Mouse (Mus musculus): ENCODE measurements around the gene Ncoa5. TPM values are rescaled to one million over a fixed set of nuclear protein-coding genes. Genes with fewer than 3 reads are reported as not detected.

Ncoa5 gene
- 67.4 and 73.8 TPM in 2 replicates for polyA plus RNA-seq (2015; fragmentation: Nextera tagmentation; extraction: Ambion mirVana)

DNA sequence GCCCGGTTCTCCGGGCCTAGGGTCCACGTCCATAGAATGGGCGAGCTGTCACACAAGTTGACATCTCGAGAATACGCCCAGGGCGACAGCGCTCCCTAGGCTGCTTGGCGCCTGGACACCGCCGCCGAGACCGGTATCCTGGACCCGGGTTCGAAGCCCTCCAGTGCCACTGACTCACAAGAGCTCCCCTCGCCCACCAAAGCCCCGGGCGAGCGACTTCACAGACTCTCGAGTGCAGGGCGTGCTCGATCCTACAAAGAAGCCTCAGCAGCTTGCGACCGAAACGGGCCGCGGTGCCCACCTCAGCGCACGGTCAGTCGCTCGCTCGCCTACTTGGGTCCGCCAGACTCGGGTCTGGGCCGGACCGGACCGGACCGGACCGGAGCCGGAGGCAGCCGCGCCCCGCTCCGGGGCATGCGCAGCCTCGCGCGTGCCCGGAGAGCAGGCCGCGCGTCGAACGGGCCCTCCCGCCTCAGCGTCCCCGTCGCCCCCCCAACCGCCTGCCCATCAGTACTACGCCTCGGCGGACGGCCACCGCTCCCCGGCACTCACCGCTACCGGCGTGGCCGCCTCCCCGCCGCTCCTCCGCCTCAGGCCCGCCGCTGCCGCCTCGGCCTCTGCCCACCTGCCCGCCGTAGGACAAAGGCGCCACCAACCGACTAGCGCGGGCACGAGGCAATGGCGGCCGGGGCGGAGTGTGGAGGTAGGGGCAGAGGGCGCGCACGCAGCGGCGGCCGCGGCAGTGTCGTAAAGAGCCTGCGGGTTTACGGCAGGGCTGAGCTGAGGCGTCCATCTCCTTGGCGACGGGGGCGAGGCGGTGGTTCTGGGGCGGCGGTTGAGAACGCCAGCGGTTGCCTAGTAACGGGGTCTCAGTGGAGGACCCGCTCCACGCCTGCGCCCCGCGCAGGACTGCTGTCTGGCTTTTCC lies at the start of gene Ncoa5:
Ncoa5 (minus strand) TSS at position 737 of the 927 bp plus-strand sequence.
- Histone ChIP-seq H3K9ac (peak within 1 kb of the TSS; percentile 94), H3K27me3 (no peaks in the 10 kb centered on the region), H3K4me1 (peaks cover 22% of the 10 kb centered on the region), H3K36me3 (no peaks in the 10 kb centered on the region), H3K9me3 (no peaks in the 10 kb centered on the region), H3K4me2 (peak within 1 kb of the TSS; percentile 74), H3K27ac (peak within 1 kb of the TSS; percentile 80), H3K4me3 (peak within 1 kb of the TSS; percentile 91)
- ATAC-seq (ENCODE audit: borderline replicate concordance, extremely low read depth, low FRiP score, low TSS enrichment), result peak; percentile 94
- WGBS, result under 1% methylated on average over 108 of the region's 111 CpGs

DNA sequence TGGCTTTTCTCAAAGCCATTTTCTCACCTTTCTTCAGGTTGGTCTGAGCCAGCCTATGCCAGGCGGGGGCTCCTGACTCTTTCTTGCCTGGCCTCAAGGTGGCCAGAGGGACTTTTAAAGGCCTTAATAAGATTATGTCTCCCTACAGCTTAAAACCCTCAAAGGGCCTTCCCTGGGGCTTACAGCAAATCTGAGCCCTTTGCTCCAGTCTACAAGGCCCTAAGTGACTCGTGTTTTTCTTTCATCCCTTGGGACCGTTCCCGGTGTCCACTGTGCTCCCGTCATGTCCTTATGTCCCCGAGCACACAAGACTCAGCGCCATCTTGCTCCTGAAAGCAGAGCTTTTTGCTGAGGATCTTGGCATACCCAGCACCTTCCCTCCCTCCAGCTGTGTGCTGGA lies 46.6 kb upstream of the Ncoa5 start:
- Histone ChIP-seq H3K27me3 (peaks cover 51% of the 10 kb centered on the region), H3K27ac (no peak overlapping the region), H3K4me1 (no peaks in the 10 kb centered on the region), H3K36me3 (no peaks in the 10 kb centered on the region), H3K9ac (no peak overlapping the region), H3K4me2 (no peak overlapping the region), H3K4me3 (no peak overlapping the region), H3K9me3 (no peaks in the 10 kb centered on the region)
- WGBS, result 15% methylated on average over 7 of the region's 7 CpGs
- ATAC-seq (ENCODE audit: borderline replicate concordance, extremely low read depth, low FRiP score, low TSS enrichment), result no peak

DNA sequence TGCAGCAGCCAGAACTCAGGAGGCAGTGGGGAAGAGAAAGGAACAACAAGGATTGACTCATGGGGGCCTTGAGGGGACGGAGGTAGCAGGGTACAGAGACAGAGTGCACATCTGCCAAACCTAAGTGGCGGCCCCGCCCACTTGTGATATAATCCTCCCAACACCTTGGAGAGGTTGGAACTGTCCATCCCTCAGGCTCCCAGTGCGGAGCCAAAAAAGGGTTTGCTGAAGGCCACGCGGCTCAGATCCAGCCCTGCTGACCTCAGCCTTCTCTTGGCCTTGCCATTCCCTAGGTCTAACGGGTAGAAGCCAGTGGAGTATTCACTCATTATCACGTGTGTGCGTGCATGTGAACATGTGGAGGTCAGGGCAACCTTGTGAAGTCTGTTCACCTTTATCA lies 46.0 kb upstream of the Ncoa5 start:
- no peak for ATAC-seq (ENCODE audit: borderline replicate concordance, extremely low read depth, low FRiP score, low TSS enrichment)
- no peak overlapping the region for H3K4me2 ChIP-seq
- H3K27me3 ChIP-seq, result peaks cover 57% of the 10 kb centered on the region
- H3K27ac ChIP-seq, result no peak overlapping the region
- H3K9me3 ChIP-seq, result no peaks in the 10 kb centered on the region
- 24% methylated on average over 9 of the region's 9 CpGs for WGBS
- H3K36me3 ChIP-seq, result no peaks in the 10 kb centered on the region
- no peak overlapping the region for H3K9ac ChIP-seq
- H3K4me1 ChIP-seq, result no peaks in the 10 kb centered on the region
- H3K4me3 ChIP-seq, result no peak overlapping the region

DNA sequence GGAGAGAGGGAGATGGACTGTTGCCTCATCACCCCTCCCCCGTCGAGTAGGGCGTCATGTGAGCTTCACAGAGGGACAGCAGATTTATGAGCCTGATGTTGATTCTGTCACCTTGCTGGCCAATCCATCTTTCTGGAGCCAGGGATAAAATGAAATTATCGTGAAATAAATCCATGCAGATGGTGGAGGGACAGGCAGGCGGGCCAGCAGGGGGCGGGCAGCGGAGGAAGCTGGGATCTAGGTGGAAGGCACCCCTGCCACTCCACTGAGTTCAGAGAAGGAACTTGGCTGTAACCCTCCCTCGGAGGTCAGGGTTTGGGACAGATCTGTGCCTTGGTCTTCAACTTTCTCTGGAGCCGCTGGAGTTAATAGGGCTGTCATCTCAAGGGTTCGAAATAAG lies 43.9 kb upstream of the Ncoa5 start:
- H3K4me1 ChIP-seq, result 0 out of 2 replicates have a peak, but pooled peaks cover 3% of the 10 kb centered on the region
- WGBS, result 13% methylated on average over 10 of the region's 10 CpGs
- no peak overlapping the region for H3K4me3 ChIP-seq
- no peak for ATAC-seq (ENCODE audit: borderline replicate concordance, extremely low read depth, low FRiP score, low TSS enrichment)
- H3K9me3 ChIP-seq, result no peaks in the 10 kb centered on the region
- no peak overlapping the region for H3K27ac ChIP-seq
- H3K36me3 ChIP-seq, result no peaks in the 10 kb centered on the region
- peaks cover 77% of the 10 kb centered on the region for H3K27me3 ChIP-seq
- H3K4me2 ChIP-seq, result no peak overlapping the region
- H3K9ac ChIP-seq, result no peak overlapping the region

DNA sequence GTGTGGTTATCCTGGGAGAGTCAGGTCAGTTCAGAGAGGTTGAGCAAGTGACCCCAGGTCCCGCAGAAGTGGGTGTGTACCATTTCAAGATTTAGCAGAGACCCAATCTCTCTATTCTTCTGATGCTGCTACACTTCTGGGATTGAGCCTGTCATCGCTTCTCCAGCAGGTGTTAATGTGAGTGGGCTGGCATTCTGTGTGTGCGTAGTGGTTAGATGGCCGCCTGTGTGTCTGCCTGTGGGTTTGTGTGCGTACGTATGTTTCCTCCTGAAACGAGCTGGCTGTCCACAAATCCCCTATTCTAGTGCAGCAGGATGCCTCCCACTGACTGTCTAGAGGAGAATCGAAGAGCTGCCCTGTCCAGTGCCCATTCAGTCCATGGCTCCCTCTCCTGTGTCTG lies 43.4 kb upstream of the Ncoa5 start:
- no peak overlapping the region for H3K9ac ChIP-seq
- WGBS, result 57% methylated on average over 8 of the region's 8 CpGs
- no peak for ATAC-seq (ENCODE audit: borderline replicate concordance, extremely low read depth, low FRiP score, low TSS enrichment)
- H3K27me3 ChIP-seq, result peaks cover 82% of the 10 kb centered on the region
- H3K4me2 ChIP-seq, result no peak overlapping the region
- no peak overlapping the region for H3K4me3 ChIP-seq
- no peaks in the 10 kb centered on the region for H3K36me3 ChIP-seq
- H3K27ac ChIP-seq, result no peak overlapping the region
- no peaks in the 10 kb centered on the region for H3K9me3 ChIP-seq
- H3K4me1 ChIP-seq, result 0 out of 2 replicates have a peak, but pooled peaks cover 3% of the 10 kb centered on the region

DNA sequence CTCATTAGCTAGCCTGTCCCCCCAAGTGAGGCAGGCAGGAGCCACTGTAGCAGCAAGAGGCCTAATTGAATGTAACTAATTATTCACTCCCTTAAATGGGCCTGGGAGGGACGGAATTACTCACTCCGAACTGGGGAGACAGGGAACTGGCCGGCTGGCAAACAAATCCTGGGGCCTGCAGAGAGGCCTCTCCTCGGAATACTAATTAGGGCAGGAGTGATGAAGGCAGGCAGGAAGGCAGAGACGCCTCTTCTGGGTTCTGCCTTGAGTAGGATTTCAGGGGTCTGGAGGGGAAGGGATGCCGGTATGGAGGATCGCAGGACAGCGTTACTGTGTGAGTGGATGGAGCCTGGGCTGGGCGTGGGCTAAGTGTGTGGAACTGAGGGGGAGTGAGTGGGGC lies 42.4 kb upstream of the Ncoa5 start:
- Histone ChIP-seq H3K36me3 (no peaks in the 10 kb centered on the region), H3K4me1 (0 out of 2 replicates have a peak, but pooled peaks cover 3% of the 10 kb centered on the region), H3K27me3 (peaks cover 90% of the 10 kb centered on the region), H3K9me3 (no peaks in the 10 kb centered on the region), H3K9ac (no peak overlapping the region), H3K4me2 (no peak overlapping the region), H3K27ac (no peak overlapping the region), H3K4me3 (no peak overlapping the region)
- no peak for ATAC-seq (ENCODE audit: borderline replicate concordance, extremely low read depth, low FRiP score, low TSS enrichment)
- WGBS, result 10% methylated on average over 9 of the region's 9 CpGs

DNA sequence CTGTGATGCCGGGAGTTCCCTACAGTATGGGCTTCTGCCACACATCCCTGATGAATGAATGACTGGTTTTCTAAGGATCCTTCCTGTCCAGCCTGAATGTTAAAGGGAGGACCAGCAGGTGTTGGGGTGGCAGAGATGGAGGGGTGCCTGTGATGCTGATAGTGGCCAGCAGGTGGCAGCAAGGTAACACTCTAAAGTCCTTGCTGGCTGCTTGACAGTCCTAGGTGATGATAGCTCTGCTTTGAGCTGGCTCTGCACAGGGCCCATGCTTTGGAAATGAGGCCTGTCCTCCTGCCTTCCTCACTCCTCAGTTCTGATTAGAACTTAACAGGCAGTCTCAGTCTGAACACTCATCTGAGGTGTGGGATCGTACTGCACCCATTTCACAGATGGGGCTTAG lies 40.3 kb upstream of the Ncoa5 start:
- no peaks in the 10 kb centered on the region for H3K36me3 ChIP-seq
- peaks cover 74% of the 10 kb centered on the region for H3K27me3 ChIP-seq
- no peak overlapping the region for H3K27ac ChIP-seq
- 0 out of 2 replicates have a peak, but pooled peaks have one; percentile 16 for ATAC-seq (ENCODE audit: borderline replicate concordance, extremely low read depth, low FRiP score, low TSS enrichment)
- 0 out of 2 replicates have a peak, but pooled peaks cover 3% of the 10 kb centered on the region for H3K4me1 ChIP-seq
- no peak overlapping the region for H3K9ac ChIP-seq
- no peaks in the 10 kb centered on the region for H3K9me3 ChIP-seq
- WGBS, result 44% methylated on average over 2 of the region's 2 CpGs
- no peak overlapping the region for H3K4me2 ChIP-seq
- no peak overlapping the region for H3K4me3 ChIP-seq

DNA sequence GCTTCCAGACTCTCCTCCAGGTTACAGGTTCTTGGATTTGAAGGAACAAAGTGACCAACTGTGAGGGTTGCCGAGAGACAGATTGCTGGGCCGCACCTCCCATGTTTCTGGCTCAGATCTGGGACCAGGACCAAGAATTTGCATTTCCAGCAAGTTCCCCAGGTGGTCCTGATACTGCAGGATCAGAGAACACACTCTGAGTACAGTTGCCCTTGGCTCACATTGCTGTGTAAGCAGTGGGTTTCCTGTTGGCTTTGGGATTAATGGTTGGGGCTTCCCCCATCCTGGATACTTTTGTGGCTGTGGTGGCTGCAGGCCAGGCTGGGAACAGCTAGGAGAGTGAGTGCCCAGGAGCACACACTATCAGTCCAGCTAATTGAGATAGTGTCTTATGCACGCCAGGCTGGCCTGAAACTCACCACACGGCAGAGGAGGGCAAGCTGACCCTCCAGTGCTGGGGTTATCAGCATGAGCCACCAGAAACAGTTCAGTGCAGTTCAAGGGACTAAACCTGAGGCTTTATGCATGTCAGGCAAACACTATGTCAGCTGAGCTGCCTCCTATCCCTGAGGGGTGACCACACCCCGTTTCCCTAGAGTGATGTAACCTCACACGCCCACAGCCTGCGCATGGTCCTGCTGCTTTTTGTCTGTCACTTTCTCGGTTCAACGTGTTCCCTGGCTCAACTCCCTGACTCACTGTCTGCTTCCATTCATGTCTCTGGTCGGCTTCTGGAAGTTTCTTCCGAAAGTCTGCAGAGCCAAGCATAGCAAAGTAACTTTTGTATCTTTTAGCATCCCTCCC lies 39.6 kb upstream of the Ncoa5 start:
- Histone ChIP-seq H3K9ac (no peak overlapping the region), H3K4me1 (0 out of 2 replicates have a peak, but pooled peaks cover 3% of the 10 kb centered on the region), H3K27ac (no peak overlapping the region), H3K27me3 (peaks cover 69% of the 10 kb centered on the region), H3K9me3 (no peaks in the 10 kb centered on the region), H3K4me3 (no peak overlapping the region), H3K36me3 (no peaks in the 10 kb centered on the region), H3K4me2 (no peak overlapping the region)
- WGBS, result 32% methylated on average over 11 of the region's 11 CpGs
- no peak for ATAC-seq (ENCODE audit: borderline replicate concordance, extremely low read depth, low FRiP score, low TSS enrichment)

DNA sequence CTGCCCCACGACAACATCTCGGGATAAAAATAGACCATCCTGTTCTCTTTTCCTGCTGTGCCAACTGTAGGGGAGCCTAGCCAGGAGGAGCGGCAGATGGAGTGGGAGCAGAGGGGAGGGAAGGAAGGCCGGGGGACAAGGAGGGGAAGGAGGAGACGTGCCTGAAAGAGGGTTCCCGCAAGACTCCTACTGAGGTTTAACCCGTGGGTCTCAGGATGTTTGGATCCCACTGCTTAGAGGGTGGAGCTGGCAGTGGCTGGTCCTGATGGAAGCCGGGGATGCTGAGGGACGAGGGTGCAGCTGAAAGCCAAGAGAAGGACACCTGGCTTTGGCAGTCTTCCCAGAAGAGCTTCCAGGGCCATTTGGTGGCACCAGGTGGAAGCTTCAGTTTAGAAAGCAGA lies 38.7 kb upstream of the Ncoa5 start:
- Histone ChIP-seq H3K27ac (no peak overlapping the region), H3K27me3 (peaks cover 60% of the 10 kb centered on the region), H3K9me3 (no peaks in the 10 kb centered on the region), H3K4me2 (no peak overlapping the region), H3K36me3 (no peaks in the 10 kb centered on the region), H3K9ac (no peak overlapping the region), H3K4me3 (no peak overlapping the region), H3K4me1 (0 out of 2 replicates have a peak, but pooled peaks cover 3% of the 10 kb centered on the region)
- 15% methylated on average over 9 of the region's 9 CpGs for WGBS
- no peak for ATAC-seq (ENCODE audit: borderline replicate concordance, extremely low read depth, low FRiP score, low TSS enrichment)

DNA sequence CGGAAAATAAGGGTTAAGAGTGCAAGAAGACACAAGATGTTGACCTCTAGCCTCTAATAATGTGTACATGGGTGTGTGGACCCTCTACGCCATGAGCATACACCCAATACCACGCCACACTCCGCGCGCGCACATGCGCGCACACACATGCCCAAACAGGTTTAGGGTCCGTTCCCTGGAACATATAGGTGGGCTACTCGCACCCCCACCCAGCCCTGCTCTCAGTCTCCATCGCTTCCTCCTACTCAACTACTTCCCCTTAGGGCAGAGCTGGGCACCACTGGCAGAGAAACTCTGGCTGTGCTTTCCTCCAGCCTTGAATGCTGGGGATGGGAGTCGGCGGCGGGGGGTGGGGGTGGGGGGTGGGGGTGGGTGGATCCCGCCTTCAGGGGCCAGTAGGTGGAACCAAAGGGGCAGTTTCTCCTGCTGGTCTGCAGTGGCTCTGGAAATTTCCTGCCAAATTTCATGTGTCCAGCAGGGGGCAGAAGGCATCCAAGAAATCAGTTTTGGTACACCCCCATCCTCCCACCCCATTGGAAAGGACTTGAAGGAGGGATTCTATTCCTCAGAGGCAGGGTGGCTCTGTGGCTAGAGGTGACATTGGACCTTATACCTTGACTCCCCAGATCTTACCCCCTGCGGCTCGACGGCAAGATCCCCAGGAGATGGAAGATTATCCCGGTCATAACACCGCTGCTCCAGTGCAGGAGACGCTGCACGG lies 35.6 kb upstream of the Ncoa5 start:
- no peak overlapping the region for H3K9ac ChIP-seq
- peaks cover 29% of the 10 kb centered on the region for H3K27me3 ChIP-seq
- ATAC-seq (ENCODE audit: borderline replicate concordance, extremely low read depth, low FRiP score, low TSS enrichment), result no peak
- no peaks in the 10 kb centered on the region for H3K9me3 ChIP-seq
- H3K4me2 ChIP-seq, result 0 out of 2 replicates have a peak overlapping the region, but pooled peaks have one; percentile 12
- H3K27ac ChIP-seq, result no peak overlapping the region
- WGBS, result 22% methylated on average over 23 of the region's 23 CpGs
- 0 out of 2 replicates have a peak, but pooled peaks cover 3% of the 10 kb centered on the region for H3K4me1 ChIP-seq
- no peak overlapping the region for H3K4me3 ChIP-seq
- H3K36me3 ChIP-seq, result no peaks in the 10 kb centered on the region

DNA sequence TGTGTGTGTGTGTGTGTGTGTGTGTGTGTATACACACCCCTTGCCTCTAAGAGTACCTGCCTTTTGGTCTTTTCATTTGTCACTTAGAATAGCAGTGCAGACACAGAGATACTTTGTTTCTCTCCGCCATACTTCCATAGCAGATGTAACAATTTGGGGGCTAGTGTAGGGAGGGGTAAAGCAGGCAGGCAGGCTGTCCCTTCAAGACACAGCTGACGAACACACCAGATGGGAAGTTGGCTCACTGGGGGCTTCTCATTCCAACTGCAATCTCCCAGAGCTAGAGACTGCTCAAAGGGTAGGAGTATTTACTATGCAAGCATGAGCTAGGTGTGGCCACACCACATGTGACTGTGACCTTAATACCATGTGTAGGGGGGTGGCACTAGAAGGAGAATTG lies 34.1 kb upstream of the Ncoa5 start:
- WGBS, result 65% methylated on average over 2 of the region's 2 CpGs
- ATAC-seq (ENCODE audit: borderline replicate concordance, extremely low read depth, low FRiP score, low TSS enrichment), result no peak
- no peaks in the 10 kb centered on the region for H3K9me3 ChIP-seq
- no peak overlapping the region for H3K4me3 ChIP-seq
- peaks cover 15% of the 10 kb centered on the region for H3K27me3 ChIP-seq
- no peak overlapping the region for H3K9ac ChIP-seq
- H3K4me1 ChIP-seq, result no peaks in the 10 kb centered on the region
- no peak overlapping the region for H3K4me2 ChIP-seq
- no peaks in the 10 kb centered on the region for H3K36me3 ChIP-seq
- no peak overlapping the region for H3K27ac ChIP-seq
